Mouse (Mus musculus): ENCODE results near the gene Tagap.

The Tagap gene

GRCm38 (mm10) chr17:7925413-7926160, at the start of gene Tagap:
Tagap (plus strand) TSS chr17:7926000.
- no peak for DNase-seq

GRCm38 (mm10) chr17:7876541-7876940, 49.3 kb upstream of the Tagap start:
- no peak for DNase-seq

- DNase-seq: no peak
Observed at GRCm38 (mm10) chr17:7877191-7877764, 48.5 kb upstream of the Tagap start.

- DNase-seq: no peak
Observed at GRCm38 (mm10) chr17:7877878-7878277, 47.9 kb upstream of the Tagap start.

GRCm38 (mm10) chr17:7879529-7879928, 46.3 kb upstream of the Tagap start:
- no peak for DNase-seq

GRCm38 (mm10) chr17:7883126-7883525, 42.7 kb upstream of the Tagap start:
- no peak for DNase-seq

GRCm38 (mm10) chr17:7884606-7885005, 41.2 kb upstream of the Tagap start:
- DNase-seq: no peak

- no peak for DNase-seq
Observed at GRCm38 (mm10) chr17:7887071-7887815, 38.6 kb upstream of the Tagap start.

- DNase-seq: no peak
Observed at GRCm38 (mm10) chr17:7888291-7888690, 37.5 kb upstream of the Tagap start.

GRCm38 (mm10) chr17:7889026-7889425, 36.8 kb upstream of the Tagap start:
- DNase-seq: no peak

- no peak for DNase-seq
Observed at GRCm38 (mm10) chr17:7892676-7893075, 33.1 kb upstream of the Tagap start.

GRCm38 (mm10) chr17:7894094-7894493, 31.7 kb upstream of the Tagap start:
- DNase-seq: no peak

GRCm38 (mm10) chr17:7896047-7896635, 29.7 kb upstream of the Tagap start:
- DNase-seq: no peak

- no peak for DNase-seq
Observed at GRCm38 (mm10) chr17:7897120-7897519, 28.7 kb upstream of the Tagap start.

- no peak for DNase-seq
Observed at GRCm38 (mm10) chr17:7897756-7898155, 28.0 kb upstream of the Tagap start.

GRCm38 (mm10) chr17:7899233-7899632, 26.6 kb upstream of the Tagap start:
- DNase-seq: no peak

GRCm38 (mm10) chr17:7899961-7900360, 25.8 kb upstream of the Tagap start:
- DNase-seq: no peak

GRCm38 (mm10) chr17:7901536-7901935, 24.3 kb upstream of the Tagap start:
- no peak for DNase-seq

GRCm38 (mm10) chr17:7902362-7902761, 23.4 kb upstream of the Tagap start:
- DNase-seq: no peak

GRCm38 (mm10) chr17:7904992-7905391, 20.8 kb upstream of the Tagap start:
- no peak for DNase-seq

GRCm38 (mm10) chr17:7905936-7906685, 19.7 kb upstream of the Tagap start:
- DNase-seq: no peak

GRCm38 (mm10) chr17:7914596-7915227, 11.1 kb upstream of the Tagap start:
- DNase-seq: no peak
